Mouse (Mus musculus): ENCODE measurements around the gene Dimt1.

GRCm38 (mm10) chr13:106904637-106905036, 42.3 kb upstream of the Dimt1 start:
- TF ChIP-seq CTCF (IDR thresholded peaks at IDR 0.05; ENCODE audit: borderline replicate concordance, extremely low read depth, insufficient read depth, insufficient read length) (no peak), POLR2A (IDR thresholded peaks at IDR 0.05; ENCODE audit: borderline replicate concordance, extremely low read depth, insufficient read depth, insufficient read length, poor library complexity, severe bottlenecking) (no peak)

Measured in brain, embryonic 14.5 days (tissue).